Mouse (Mus musculus) macrophage (primary cell): ENCODE data around the gene Gjc2. TPM values are rescaled to one million over a fixed set of nuclear protein-coding genes. Genes with fewer than 3 reads are reported as not detected.

ENCODE experiments used
- H3K27ac ChIP-seq: fragments of 350-480 bp; formaldehyde crosslinking; 2 replicates; pipeline ENCODE4 v1.9.0; 2021
- H3K36me3 ChIP-seq: fragments of 350-480 bp; formaldehyde crosslinking; 2 replicates; pipeline ENCODE4 v1.9.0; 2021; ENCODE audit errors: inconsistent target
- H3K4me3 ChIP-seq: fragments of 350-480 bp; formaldehyde crosslinking; 2 replicates; pipeline ENCODE4 v1.9.0; 2021; ENCODE audit errors: inconsistent target
- H3K79me2 ChIP-seq: fragments of 350-480 bp; formaldehyde crosslinking; 2 replicates; pipeline ENCODE4 v1.9.0; 2021; ENCODE audit errors: inconsistent target
- WGBS: methylation state at CpG from one replicate; pipeline ENCODE4 v1.1.7; 2026; ENCODE audit warnings: inconsistent platforms; ENCODE audit not compliant: missing documents; 5-methylcytosine and 5-hydroxymethylcytosine counted together
- polyA plus RNA-seq: library from polyadenylated mRNA; stranded (reverse); fragments of 250-400 nt; gene quantifications from 3 replicates; pipeline ENCODE4 v1.2.4, GENCODE M21; 2018; ENCODE audit warnings: inconsistent platforms

Gene Gjc2
- polyA plus RNA-seq, 1 experiment from 2014 or later, result not detected

DNA sequence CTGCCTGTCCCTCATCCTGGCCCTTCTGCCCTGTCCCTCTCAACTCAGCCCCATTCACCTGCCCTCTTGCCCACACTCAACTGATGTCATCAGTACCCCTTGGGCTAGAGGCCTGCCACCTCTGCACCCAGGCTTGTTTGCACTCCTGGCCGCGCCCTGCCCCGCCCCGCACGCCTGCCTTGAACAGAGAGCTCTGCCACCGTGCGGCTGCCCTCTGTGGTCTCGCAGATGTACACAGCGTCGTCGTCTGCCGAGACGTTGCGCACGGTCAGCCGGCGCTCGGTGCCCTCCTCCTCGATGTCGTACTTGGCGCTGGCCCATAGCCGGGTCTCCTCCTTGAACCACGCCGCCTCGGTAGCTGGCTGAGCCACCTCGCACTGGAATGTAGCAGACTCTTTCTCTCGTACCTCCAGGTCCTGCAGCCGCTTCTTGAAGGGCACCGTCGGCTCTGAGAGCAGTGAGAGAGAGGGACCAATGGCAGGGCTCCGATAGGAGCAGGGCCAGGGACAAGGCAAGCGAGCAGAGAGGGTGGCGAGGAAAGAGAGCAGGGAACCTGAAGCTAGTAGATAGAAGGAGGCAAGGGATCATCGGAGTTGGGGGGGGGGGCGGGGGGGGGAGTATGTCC is 48.5 kb downstream of the Gjc2 start:
- no peak overlapping the region for H3K4me3 ChIP-seq
- WGBS, result 7% methylated on average over 33 of the region's 35 CpGs

DNA sequence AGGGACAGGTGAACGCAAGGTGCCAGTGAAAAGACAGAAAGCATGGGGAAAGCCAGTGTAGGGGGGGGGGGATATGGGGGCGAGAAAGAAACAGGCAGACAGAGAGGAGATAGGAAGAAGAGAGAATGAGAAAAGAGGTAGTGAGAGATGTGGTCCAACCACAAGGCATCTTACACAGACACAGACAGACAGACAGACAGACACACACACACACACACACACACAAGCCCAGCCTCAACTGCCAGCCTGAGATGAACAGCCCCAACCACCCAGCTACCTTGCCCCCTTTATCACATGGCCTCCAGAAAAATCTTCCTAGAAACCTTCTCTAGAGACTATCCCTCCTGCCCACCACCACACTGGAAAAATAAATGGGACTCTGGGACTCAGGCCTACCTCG is 50.9 kb downstream of the Gjc2 start:
- 75% methylated on average over 2 of the region's 3 CpGs for WGBS
- Histone ChIP-seq H3K4me3 (no peak overlapping the region), H3K27ac (no peak overlapping the region), H3K79me2 (no peaks in the 10 kb centered on the region), H3K36me3 (no peaks in the 10 kb centered on the region)

More for the DNA sequence above, 48.5 kb downstream of the Gjc2 start:
- Histone ChIP-seq H3K79me2 (no peaks in the 10 kb centered on the region), H3K36me3 (no peaks in the 10 kb centered on the region), H3K27ac (no peak overlapping the region)

DNA sequence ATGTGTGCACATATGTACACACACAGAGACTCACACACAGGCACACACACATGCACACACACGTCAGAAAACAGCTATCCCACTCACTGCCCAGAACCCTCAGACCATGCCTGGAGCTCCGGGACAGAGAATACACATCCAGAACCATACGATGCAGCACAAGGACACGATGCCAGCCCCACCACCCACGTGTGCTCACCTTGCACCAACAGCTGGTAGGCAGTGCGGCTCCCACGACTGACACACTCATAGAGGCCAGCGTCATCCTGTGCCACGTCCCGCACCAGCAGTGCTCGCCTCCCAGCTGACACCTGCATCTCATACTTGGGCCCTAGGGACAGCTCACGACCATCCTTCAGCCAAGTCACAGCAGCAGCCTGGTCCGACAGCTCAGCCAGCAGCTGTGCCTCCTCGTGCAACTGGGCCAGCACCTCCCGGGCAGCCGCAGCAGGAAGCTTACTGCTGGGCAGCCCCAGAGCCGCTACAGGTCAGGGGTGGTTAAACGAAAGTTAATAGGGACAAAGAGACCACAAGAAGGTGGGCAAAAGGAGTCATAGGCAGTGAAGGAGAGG is 51.6 kb downstream of the Gjc2 start:
- WGBS, result 74% methylated on average over 18 of the region's 18 CpGs
- Histone ChIP-seq H3K27ac (no peak overlapping the region), H3K36me3 (no peaks in the 10 kb centered on the region), H3K79me2 (no peaks in the 10 kb centered on the region), H3K4me3 (no peak overlapping the region)

DNA sequence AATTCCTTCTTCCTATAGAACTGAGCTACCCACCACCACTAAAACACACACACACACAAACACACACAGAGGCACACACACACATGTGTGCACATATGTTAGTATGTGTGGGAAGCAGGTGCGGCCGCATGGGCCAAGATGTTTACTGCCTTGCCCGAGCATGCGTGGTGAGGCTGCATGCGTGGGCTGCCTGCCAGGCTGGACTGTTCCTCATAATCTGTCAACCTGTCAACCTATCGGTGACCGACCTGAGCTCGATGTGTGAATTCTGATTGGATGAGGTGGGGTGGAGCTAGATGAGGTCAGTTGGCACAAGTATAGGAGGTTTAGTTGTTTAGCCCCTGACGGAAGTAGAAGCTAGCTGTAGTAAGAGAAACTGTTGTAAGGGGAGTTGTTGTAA is 52.2 kb downstream of the Gjc2 start:
- no peak overlapping the region for H3K27ac ChIP-seq
- no peak overlapping the region for H3K4me3 ChIP-seq
- 51% methylated on average over 9 of the region's 9 CpGs for WGBS
- H3K79me2 ChIP-seq, result no peaks in the 10 kb centered on the region
- no peaks in the 10 kb centered on the region for H3K36me3 ChIP-seq

Other genes starting within 250 kb of the Gjc2 start
- 45.0 to 110 TPM (median 97.1 TPM) in 3 replicates for gene Rnf187, start 244.3 kb downstream of the Gjc2 start, polyA plus RNA-seq
- 0.50 to 0.78 TPM in 2 of 3 replicates, not detected in the other for gene Hist3h2ba, start 234.3 kb downstream of the Gjc2 start, polyA plus RNA-seq
- gene Hist3h2a, start 228.5 kb downstream of the Gjc2 start, polyA plus RNA-seq, result 16.2 to 56.9 TPM (median 24.3 TPM) in 3 replicates
- gene Trim17, start 228.5 kb downstream of the Gjc2 start, polyA plus RNA-seq, result 0.07 to 0.14 TPM in 2 of 3 replicates, not detected in the other
- 11.4 to 20.3 TPM (median 14.2 TPM) in 3 replicates for gene Trim11, start 205.1 kb downstream of the Gjc2 start, polyA plus RNA-seq
- 0.01 TPM in 1 of 3 replicates, not detected in the others for gene Obscn, start 46.8 kb downstream of the Gjc2 start, polyA plus RNA-seq
- gene Iba57, start 19.5 kb downstream of the Gjc2 start, polyA plus RNA-seq, result 2.9 to 4.7 TPM (median 3.3 TPM) in 3 replicates
- 11.6 to 29.1 TPM (median 24.4 TPM) in 3 replicates for gene Guk1, start 9.0 kb upstream of the Gjc2 start, polyA plus RNA-seq
- 17.9 to 36.6 TPM (median 21.0 TPM) in 3 replicates for gene Mrpl55, start 19.3 kb upstream of the Gjc2 start, polyA plus RNA-seq
- gene 2310033P09Rik, start 25.1 kb upstream of the Gjc2 start, polyA plus RNA-seq, result 17.8 to 25.4 TPM (median 20.3 TPM) in 3 replicates
- 397 to 494 TPM (median 402 TPM) in 3 replicates for gene Arf1, start 45.1 kb upstream of the Gjc2 start, polyA plus RNA-seq
- not detected in 3 replicates for gene Wnt3a, start 107.5 kb upstream of the Gjc2 start, polyA plus RNA-seq
- 0.10 to 0.41 TPM (median 0.34 TPM) in 3 replicates for gene Wnt9a, start 123.7 kb upstream of the Gjc2 start, polyA plus RNA-seq
- 0.11 TPM in 1 of 3 replicates, not detected in the others for gene Prss38, start 192.4 kb upstream of the Gjc2 start, polyA plus RNA-seq